Mouse (Mus musculus) stomach, postnatal 0 days (tissue): ENCODE measurements around the gene Txndc5.

Experiments
- CTCF ChIP-seq: IDR thresholded peaks from 2 replicates; pipeline ENCODE4 v1.5.1; 2016; ENCODE audit warnings: antibody characterized with exemption, low read depth, mild to moderate bottlenecking, moderate library complexity
- EP300 ChIP-seq: optimal IDR thresholded peaks from 2 replicates; pipeline ENCODE3; 2016; ENCODE audit warnings: antibody characterized with exemption

DNA sequence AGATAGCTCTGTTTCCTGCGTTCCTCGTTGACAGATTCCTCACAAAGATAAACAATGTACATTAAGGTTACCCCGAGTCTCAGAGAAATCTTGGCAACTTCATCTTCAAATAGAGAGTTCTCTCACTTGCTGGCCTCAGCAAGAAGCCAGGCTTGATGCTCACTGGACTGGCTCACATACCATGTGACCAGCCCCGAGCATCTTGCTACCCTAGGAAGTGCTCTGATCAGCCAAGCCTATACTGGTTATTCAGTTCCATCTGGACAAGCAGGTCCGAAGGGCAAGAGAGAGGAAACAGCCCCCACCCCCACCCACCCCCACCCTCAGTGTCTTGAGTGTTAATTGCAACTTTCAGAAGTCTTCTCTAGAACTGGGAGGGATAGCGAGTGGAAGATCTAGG, 41.9 kb downstream of the Txndc5 start:
- TF ChIP-seq EP300 (no peak), CTCF (no peak)
